Mouse (Mus musculus) layer of hippocampus, postnatal 36 days (tissue): ENCODE results near the gene Cfap221. TPM values are rescaled to one million over a fixed set of nuclear protein-coding genes. Genes with fewer than 3 reads are reported as not detected.
A peak's percentile ranks its signal among the peaks of the same experiment; 100 is the strongest.

Source experiments
- DNase-seq, 2 experiments: peaks; one replicate each; pipeline ENCODE4 v3.0.0; 2022
- total RNA-seq, 2 experiments: library from RNA; stranded (reverse); gene quantifications; 2 replicates each; pipeline ENCODE4 v1.2.3; 2021

Gene Cfap221
- under 1 TPM; 0.20 to 0.68 TPM for total RNA-seq

GRCm38 (mm10) chr1:119996798-119997581 lies at the start of gene Cfap221:
TSS of gene Cfap221 (minus strand) at chr1:119997234.
- DNase-seq, result peak; percentile 28 to 47

GRCm38 (mm10) chr1:120044584-120044983 lies 47.5 kb upstream of the Cfap221 start:
- no peak for DNase-seq

- DNase-seq, result no peak
Measured at GRCm38 (mm10) chr1:120042421-120042820, 45.4 kb upstream of the Cfap221 start.

DNA sequence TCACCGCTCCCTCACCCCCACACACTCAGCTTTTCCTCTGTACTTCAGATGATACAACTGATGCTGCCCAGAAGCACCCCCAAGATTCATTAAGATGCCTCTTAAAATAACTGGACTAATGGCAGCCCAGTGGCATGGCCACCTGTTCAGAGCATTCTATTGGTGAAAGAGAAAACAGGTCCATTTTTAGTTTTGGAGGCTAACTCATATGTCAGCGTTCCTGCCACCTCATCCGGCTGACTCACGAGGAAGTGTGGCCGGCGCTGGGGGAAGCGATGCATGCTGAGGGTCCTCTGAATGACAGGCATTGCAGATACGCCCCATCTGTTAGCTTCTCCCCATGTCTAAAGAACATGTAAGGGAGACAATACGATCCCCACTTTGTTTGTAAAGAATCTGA lies 41.6 kb upstream of the Cfap221 start:
- DNase-seq, result no peak

- no peak for DNase-seq
Measured at GRCm38 (mm10) chr1:120037021-120037683, 40.1 kb upstream of the Cfap221 start.

DNA sequence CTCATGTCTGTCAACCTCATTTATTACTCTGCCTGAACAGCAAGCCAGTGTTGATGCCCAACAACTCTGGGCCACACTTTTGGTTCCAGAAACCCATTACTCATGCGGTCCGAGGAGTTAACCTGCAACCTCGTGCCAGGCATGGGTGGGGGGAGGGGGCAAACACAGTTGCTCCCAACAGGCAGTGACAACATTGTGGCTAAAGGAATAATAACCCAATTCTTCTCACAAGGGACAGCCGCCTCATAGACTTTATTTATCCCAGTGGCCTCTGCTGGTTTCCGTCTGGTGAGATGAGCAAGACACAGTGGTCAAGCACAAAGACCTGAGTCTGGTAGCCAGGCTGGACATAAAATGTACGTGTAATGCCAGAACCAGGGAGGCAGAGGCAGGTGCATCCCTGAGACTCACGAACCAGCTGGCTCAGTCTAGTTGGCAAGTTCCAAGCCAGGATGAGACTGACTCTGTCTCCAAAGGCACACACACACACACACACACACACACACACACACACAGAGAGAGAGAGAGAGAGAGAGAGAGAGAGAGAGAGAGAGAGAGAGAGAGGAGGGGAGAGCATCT lies 38.5 kb upstream of the Cfap221 start:
- no peak for DNase-seq

GRCm38 (mm10) chr1:120034793-120035192 lies 37.8 kb upstream of the Cfap221 start:
- no peak for DNase-seq

DNA sequence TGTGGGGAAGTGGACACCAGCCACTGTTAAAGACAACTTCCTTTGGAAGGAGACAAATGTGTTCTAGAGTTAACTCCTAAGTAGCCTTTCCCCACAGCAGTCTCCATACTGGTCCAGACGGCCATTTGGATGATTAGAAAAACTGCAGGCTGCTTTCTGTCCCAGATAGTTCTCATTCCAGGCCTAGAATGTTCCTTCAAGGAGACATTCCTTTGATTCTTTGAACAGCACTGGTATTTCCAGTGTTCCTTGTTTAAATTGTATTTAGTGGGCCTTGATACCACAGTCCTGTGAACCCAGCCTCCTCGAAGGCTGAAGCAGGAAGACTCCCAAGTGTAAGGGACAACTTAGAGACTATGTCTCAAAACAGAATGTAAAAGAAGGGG lies 36.4 kb upstream of the Cfap221 start:
- DNase-seq, result no peak

- DNase-seq, result peak; percentile 56 to 63
Measured at GRCm38 (mm10) chr1:120032804-120033468, 35.9 kb upstream of the Cfap221 start.

GRCm38 (mm10) chr1:120030474-120030873 lies 33.4 kb upstream of the Cfap221 start:
- no peak for DNase-seq

- no peak for DNase-seq
Measured at GRCm38 (mm10) chr1:120027693-120028092, 30.7 kb upstream of the Cfap221 start.

DNA sequence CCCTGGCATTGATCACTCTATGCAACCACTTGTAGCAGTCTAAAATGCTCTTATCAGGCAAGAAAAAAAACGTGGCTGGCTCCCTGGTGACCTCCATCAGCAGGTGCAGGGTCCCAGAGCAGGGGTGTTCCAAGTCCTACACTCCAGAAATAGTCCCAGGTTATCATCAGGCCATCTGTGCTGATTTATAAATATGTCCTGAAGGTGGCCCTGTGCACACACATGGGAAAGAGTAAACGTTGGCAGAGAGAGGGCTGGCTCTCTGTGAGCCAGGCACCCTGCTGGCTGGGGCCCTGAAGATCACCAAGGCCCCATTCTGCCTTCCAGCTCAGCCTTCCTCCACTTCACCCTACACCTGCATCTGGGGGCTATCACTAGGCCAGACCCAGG lies 28.0 kb upstream of the Cfap221 start:
- DNase-seq, result no peak

GRCm38 (mm10) chr1:120024331-120025049 lies 27.5 kb upstream of the Cfap221 start:
- no peak for DNase-seq

DNA sequence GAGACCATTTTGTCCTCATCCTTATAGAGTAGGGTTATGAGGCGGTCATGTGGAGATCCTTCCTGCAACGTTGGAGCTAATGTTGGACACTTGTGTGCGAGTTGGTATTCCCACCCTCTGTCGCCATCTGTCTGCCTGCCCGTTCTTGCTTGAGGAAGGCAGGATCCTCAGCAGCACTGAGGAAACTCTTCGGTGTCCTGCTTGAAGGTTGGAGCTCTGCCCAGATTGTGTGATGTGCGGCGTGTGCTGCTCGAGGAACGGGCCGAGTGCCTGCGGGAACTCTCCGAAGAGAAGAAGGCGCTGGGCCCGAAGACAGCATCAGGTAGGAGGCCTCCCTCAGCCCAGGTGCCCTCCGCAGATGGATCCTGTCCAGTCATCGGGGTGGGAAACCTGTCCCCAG lies 24.9 kb upstream of the Cfap221 start:
- DNase-seq, result peak in 1 of 2 experiments; percentile 11

- DNase-seq, result no peak
Measured at GRCm38 (mm10) chr1:120020322-120020897, 23.4 kb upstream of the Cfap221 start.

DNA sequence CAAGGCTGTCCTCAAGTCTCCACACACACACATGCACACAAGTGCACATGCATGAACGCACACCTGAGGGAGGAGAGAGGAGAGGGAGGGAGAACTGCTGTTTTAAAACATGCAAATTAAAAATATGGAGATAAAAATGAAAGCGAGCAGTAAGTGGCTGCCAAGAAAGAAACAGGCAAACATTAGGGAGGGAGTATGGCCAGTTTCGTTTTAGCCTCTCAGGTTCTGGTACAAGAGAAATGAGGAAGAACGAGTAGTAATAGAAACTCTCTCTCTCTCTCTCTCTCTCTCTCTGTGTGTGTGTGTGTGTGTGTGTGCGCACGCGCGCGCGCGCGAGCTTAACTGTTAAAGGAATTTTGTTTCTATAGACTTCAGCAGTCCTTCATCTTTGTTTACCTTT lies 22.4 kb upstream of the Cfap221 start:
- no peak for DNase-seq

DNA sequence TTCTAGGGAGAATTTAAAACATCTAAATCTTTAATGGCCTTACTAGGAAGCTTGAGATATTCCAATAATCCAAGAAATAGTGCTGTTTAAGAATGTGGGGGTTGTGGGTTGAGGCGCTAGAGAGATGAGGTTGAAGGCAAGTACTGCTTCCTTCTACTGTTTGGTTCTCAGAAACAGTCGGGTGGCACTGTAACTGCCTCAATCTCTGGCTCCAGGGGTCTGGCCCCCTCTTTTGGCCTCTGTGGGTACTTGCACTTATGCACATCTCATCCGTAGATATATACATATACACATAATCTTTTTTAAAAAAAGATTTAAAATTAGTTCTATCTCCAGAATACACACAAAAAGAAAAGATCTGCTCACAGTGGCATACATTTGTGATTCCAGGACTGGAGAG lies 21.9 kb upstream of the Cfap221 start:
- no peak for DNase-seq

- DNase-seq, result no peak
Measured at GRCm38 (mm10) chr1:120016240-120016639, 19.2 kb upstream of the Cfap221 start.

GRCm38 (mm10) chr1:120013111-120013510 lies 16.1 kb upstream of the Cfap221 start:
- peak; percentile 53 to 65 for DNase-seq

GRCm38 (mm10) chr1:120012638-120013037 lies 15.6 kb upstream of the Cfap221 start:
- DNase-seq, result no peak

DNA sequence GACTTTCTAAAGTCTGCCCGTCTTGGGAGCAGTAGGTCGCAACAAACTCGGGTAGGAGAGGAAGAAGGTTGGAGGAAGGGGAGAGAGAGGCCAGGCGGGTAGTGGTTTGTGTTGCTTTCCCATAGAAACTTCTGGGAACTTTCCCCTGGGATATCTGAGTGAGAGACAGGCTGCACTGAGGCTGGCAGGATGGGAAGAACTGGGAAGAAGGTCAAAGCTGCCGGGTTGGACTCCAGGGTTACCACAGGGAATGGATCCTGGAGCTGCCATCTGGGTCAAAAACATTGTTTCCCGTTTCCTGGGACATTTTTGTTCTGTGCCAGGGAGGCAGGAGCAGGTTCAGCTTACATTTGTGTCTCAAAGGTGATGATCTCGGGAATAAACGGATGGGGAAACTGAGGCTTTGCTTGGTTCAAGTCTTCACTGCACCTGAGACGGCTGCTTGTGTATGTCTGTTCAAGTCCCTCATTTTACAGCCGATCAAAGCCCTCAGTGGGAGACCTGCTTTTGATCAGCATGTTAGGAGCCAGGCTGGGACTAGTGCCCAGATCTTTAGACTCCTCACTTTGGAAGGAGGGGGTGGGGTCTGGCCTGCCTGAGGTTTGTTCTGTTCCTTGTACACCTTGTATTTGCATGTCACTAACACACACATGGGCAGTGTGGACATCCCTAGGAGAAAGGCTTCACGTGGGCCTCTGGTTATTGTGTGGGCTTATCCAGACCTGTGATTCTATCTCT lies 11.0 kb upstream of the Cfap221 start:
- DNase-seq, result no peak
